Mouse (Mus musculus) ES-E14 (cell line): Measurements from ENCODE around the gene Cmss1. TPM values are rescaled to one million over a fixed set of nuclear protein-coding genes. Genes with fewer than 3 reads are reported as not detected.

Experiments
- DNase-seq: peaks from one replicate; pipeline ENCODE4 v3.0.0-alpha.2; 2013; ENCODE audit warnings: low read depth, low spot score
- H3K27ac ChIP-seq: 2 replicates; pipeline ENCODE4 v1.5.1; 2012; ENCODE audit warnings: low read depth, mild to moderate bottlenecking, low read length, moderate library complexity, mixed read lengths; ENCODE audit not compliant: poor library complexity, insufficient read depth, severe bottlenecking
- H3K36me3 ChIP-seq: 2 replicates; pipeline ENCODE4 v1.6.1; 2012; ENCODE audit warnings: mild to moderate bottlenecking, low read length, moderate library complexity, mixed read lengths; ENCODE audit not compliant: control insufficient read depth, poor library complexity, insufficient read depth, severe bottlenecking
- H3K4me1 ChIP-seq, 2 experiments: fragments of 150-350 bp in 1 of 2; sonication (generic) in 1 of 2; 2 replicates each; pipeline ENCODE4 v1.6.1; 2012; ENCODE audit warnings: low read length in 2 of 2, mild to moderate bottlenecking in 1 of 2, mixed read lengths in 1 of 2; ENCODE audit not compliant: control insufficient read depth in 2 of 2, insufficient read depth in 2 of 2, poor library complexity in 1 of 2
- H3K4me3 ChIP-seq, 2 experiments: fragments of 150-350 bp in 1 of 2; sonication (generic) in 1 of 2; 2 replicates each; pipeline ENCODE4 v1.5.1; 2012; ENCODE audit warnings: low read length in 2 of 2, low read depth in 1 of 2, mild to moderate bottlenecking in 1 of 2, mixed read lengths in 1 of 2; ENCODE audit not compliant: insufficient read depth in 1 of 2, poor library complexity in 1 of 2, severe bottlenecking in 1 of 2
- H3K9ac ChIP-seq: 2 replicates; pipeline ENCODE4 v1.6.1; 2012; ENCODE audit warnings: low read depth, mild to moderate bottlenecking, low read length, mixed read lengths; ENCODE audit not compliant: poor library complexity, insufficient read depth, severe bottlenecking
- H3K9me3 ChIP-seq: fragments of 150-350 bp; sonication (generic); 2 replicates; pipeline ENCODE4 v1.6.1; 2012; ENCODE audit warnings: low read depth, mild to moderate bottlenecking, low read length; ENCODE audit not compliant: control insufficient read depth, insufficient read depth
- CHD2 ChIP-seq: IDR thresholded peaks from 2 replicates; pipeline ENCODE4 v1.6.1; 2014; ENCODE audit warnings: mild to moderate bottlenecking, low read depth, low read length, inconsistent platforms
- HCFC1 ChIP-seq: IDR thresholded peaks from 2 replicates; pipeline ENCODE4 v1.6.1; 2012; ENCODE audit warnings: low read length, inconsistent platforms, borderline replicate concordance; ENCODE audit not compliant: insufficient read depth
- MAFK ChIP-seq: IDR thresholded peaks from 2 replicates; pipeline ENCODE4 v1.6.1; 2014; ENCODE audit warnings: mild to moderate bottlenecking, low read depth, low read length, inconsistent platforms; ENCODE audit not compliant: insufficient read depth
- ZC3H11A ChIP-seq: IDR thresholded peaks from 2 replicates; pipeline ENCODE4 v1.6.1; 2012; ENCODE audit warnings: low read depth, mild to moderate bottlenecking, inconsistent platforms, low read length, borderline replicate concordance
- ZNF384 ChIP-seq: IDR thresholded peaks from 2 replicates; pipeline ENCODE4 v1.6.1; 2012; ENCODE audit warnings: low read depth, low read length, inconsistent platforms
- in situ Hi-C, 2 experiments: fragments of 600-800 bp; cut with MboI; formaldehyde crosslinking; loops; one replicate each; pipeline ENCODE4 v1.15.1; 2025; ENCODE audit warnings: low sequenced_read_pairs in 2 of 2, inconsistent platforms in 1 of 2; ENCODE audit not compliant: unreplicated experiment in 2 of 2
- total RNA-seq: library from RNA; depleted of rRNA; stranded (reverse); fragments of 300-350 nt; gene quantifications from 2 replicates; pipeline ENCODE4 v1.2.3, GENCODE M21; 2012

The Cmss1 gene
- total RNA-seq, 1 experiment = 58.7 TPM

- TF ChIP-seq HCFC1 (no peak), MAFK (no peak), CHD2 (no peak), ZC3H11A (no peak), ZNF384 (no peak)
- in situ Hi-C loops = no loop called here
Measured at GRCm38 (mm10) chr16:57336770-57337423, 269.8 kb downstream of the Cmss1 start.

GRCm38 (mm10) chr16:57332301-57332700 is 274.4 kb downstream of the Cmss1 start:
- Histone ChIP-seq H3K9ac (no peak overlapping the region), H3K9me3 (no peaks in the 10 kb centered on the region), H3K27ac (no peak overlapping the region), H3K4me1 (no peaks in the 10 kb centered on the region), H3K4me3 (no peak overlapping the region), H3K36me3 (no peaks in the 10 kb centered on the region)
- in situ Hi-C loops = no loop called here
- TF ChIP-seq HCFC1 (no peak), MAFK (no peak), ZC3H11A (no peak), ZNF384 (no peak), CHD2 (no peak)
- DNase-seq = no peak

More at GRCm38 (mm10) chr16:57336770-57337423, 269.8 kb downstream of the Cmss1 start:
- Histone ChIP-seq H3K9ac (no peak overlapping the region), H3K4me3 (no peak overlapping the region), H3K27ac (no peak overlapping the region), H3K9me3 (no peaks in the 10 kb centered on the region), H3K4me1 (no peaks in the 10 kb centered on the region), H3K36me3 (no peaks in the 10 kb centered on the region)
- DNase-seq = no peak

DNA sequence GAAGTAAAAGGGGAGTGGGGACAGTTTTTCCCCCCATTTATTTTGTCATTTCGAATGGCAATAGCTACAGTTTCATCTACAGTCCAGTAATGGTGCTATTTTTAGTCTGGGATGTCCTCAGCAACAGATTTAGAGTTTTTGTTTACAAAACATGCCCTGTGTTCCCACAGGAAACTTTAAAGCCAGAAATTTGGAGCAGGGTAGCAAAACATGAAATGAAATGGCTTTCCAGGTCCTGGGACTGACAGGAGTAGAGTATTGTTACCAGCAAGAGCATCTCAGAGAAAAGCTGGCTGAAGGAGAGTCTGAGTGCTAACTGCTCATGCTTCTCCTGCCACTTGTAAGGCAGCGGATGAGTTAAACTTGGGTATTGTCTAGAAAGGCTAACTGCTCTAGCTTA is 276.6 kb downstream of the Cmss1 start:
- H3K4me3 ChIP-seq = no peak overlapping the region
- no peaks in the 10 kb centered on the region for H3K4me1 ChIP-seq
- no peaks in the 10 kb centered on the region for H3K36me3 ChIP-seq
- H3K9ac ChIP-seq = no peak overlapping the region
- H3K9me3 ChIP-seq = no peaks in the 10 kb centered on the region
- no peak overlapping the region for H3K27ac ChIP-seq
- no peak for DNase-seq
- TF ChIP-seq MAFK (no peak), ZC3H11A (no peak), ZNF384 (no peak), CHD2 (no peak), HCFC1 (no peak)
- in situ Hi-C loops = no loop called here

- Histone ChIP-seq H3K4me1 (no peaks in the 10 kb centered on the region), H3K9me3 (no peaks in the 10 kb centered on the region), H3K9ac (no peak overlapping the region), H3K27ac (no peak overlapping the region), H3K36me3 (no peaks in the 10 kb centered on the region), H3K4me3 (no peak overlapping the region)
- DNase-seq = no peak
- in situ Hi-C loops = no loop called here
- no peak for TF ChIP-seq ZC3H11A
- no peak for TF ChIP-seq MAFK
- no peak for TF ChIP-seq ZNF384
- no peak for TF ChIP-seq HCFC1
- TF ChIP-seq CHD2 = no peak
Measured at GRCm38 (mm10) chr16:57329028-57329427, 277.6 kb downstream of the Cmss1 start.
